Mouse (Mus musculus) liver, embryonic 16.5 days (tissue): Measurements from ENCODE around the gene Hist1h2be. TPM values are rescaled to one million over a fixed set of nuclear protein-coding genes. Genes with fewer than 3 reads are reported as not detected.
A peak's percentile ranks its signal among the peaks of the same experiment; 100 is the strongest.

Experiments
- ATAC-seq: fragments of 200-750 bp; cut with Nextera tagmentation; 2 replicates; pipeline ENCODE4 v1.8.0; 2017; ENCODE audit warnings: low read depth, mild to moderate bottlenecking, moderate number of reproducible peaks, moderate library complexity
- H3K27ac ChIP-seq: fragments of 300-500 bp; sonication (generic); 2 replicates; pipeline ENCODE4 v1.5.1; 2014; ENCODE audit warnings: mild to moderate bottlenecking, low read length
- H3K27me3 ChIP-seq: fragments of 300-500 bp; sonication (generic); 2 replicates; pipeline ENCODE4 v1.6.1; 2014; ENCODE audit warnings: low read depth, low read length, mixed read lengths; ENCODE audit not compliant: control insufficient read depth, insufficient read depth
- H3K36me3 ChIP-seq: fragments of 300-500 bp; sonication (generic); 2 replicates; pipeline ENCODE4 v1.6.1; 2014; ENCODE audit warnings: mild to moderate bottlenecking; ENCODE audit not compliant: control insufficient read depth, insufficient read depth
- H3K4me1 ChIP-seq: fragments of 300-500 bp; sonication (generic); 2 replicates; pipeline ENCODE4 v1.6.1; 2014; ENCODE audit warnings: low read depth, low read length, mixed read lengths; ENCODE audit not compliant: control insufficient read depth
- H3K4me2 ChIP-seq: fragments of 300-500 bp; sonication (generic); 2 replicates; pipeline ENCODE4 v1.6.1; 2014; ENCODE audit warnings: low read depth, low read length, mixed read lengths
- H3K4me3 ChIP-seq: fragments of 300-500 bp; sonication (generic); 2 replicates; pipeline ENCODE4 v1.5.1; 2014; ENCODE audit warnings: low read depth, mild to moderate bottlenecking, low read length
- H3K9ac ChIP-seq: fragments of 300-500 bp; sonication (generic); 2 replicates; pipeline ENCODE4 v1.6.1; 2014; ENCODE audit warnings: low read depth, low read length
- H3K9me3 ChIP-seq: fragments of 300-500 bp; sonication (generic); replicated peaks from 2 replicates; pipeline ENCODE4 v1.6.1; 2016; ENCODE audit warnings: low read length; ENCODE audit not compliant: control insufficient read depth
- WGBS: fragments of 180-500 bp; shearing (Covaris S2); extraction: QIAGEN DNeasy Blood & Tissue Kit; methylation state at CpG from one replicate; pipeline ENCODE4 v1.1.7; 2014; ENCODE audit not compliant: insufficient replicate concordance; 5-methylcytosine and 5-hydroxymethylcytosine counted together
- polyA plus RNA-seq: library from polyadenylated mRNA; unstranded; fragments of >200 nt; fragmentation: Nextera tagmentation; extraction: Ambion mirVana; gene quantifications from 2 replicates; pipeline ENCODE4 v1.2.1, GENCODE M21; 2015

The Hist1h2be gene
- polyA plus RNA-seq, 1 experiment from 2014 or later, result 1.9 TPM

- WGBS, result under 1% methylated on average over 21 of the region's 21 CpGs
- Histone ChIP-seq H3K9ac (peak overlapping the region; percentile 82), H3K4me1 (peaks cover 29% of the 10 kb centered on the region), H3K36me3 (no peaks in the 10 kb centered on the region), H3K4me2 (peak overlapping the region; percentile 69), H3K9me3 (no peaks in the 10 kb centered on the region), H3K27ac (peak overlapping the region; percentile 100), H3K4me3 (peak overlapping the region; percentile 65), H3K27me3 (no peaks in the 10 kb centered on the region)
- peak; percentile 3; the same call in 1 of the 2 replicates for ATAC-seq
These were observed 35.9 kb downstream of the Hist1h2be start for GRCm38 (mm10) chr13:23585029-23585441.

GRCm38 (mm10) chr13:23584331-23584730 lies 36.6 kb downstream of the Hist1h2be start:
- no peaks in the 10 kb centered on the region for H3K27me3 ChIP-seq
- no peaks in the 10 kb centered on the region for H3K36me3 ChIP-seq
- H3K4me1 ChIP-seq, result peaks cover 29% of the 10 kb centered on the region
- peak overlapping the region; percentile 65 for H3K4me3 ChIP-seq
- no peaks in the 10 kb centered on the region for H3K9me3 ChIP-seq
- H3K9ac ChIP-seq, result peak overlapping the region; percentile 82
- peak overlapping the region; percentile 100 for H3K27ac ChIP-seq
- H3K4me2 ChIP-seq, result peak overlapping the region; percentile 69
- no peak for ATAC-seq

GRCm38 (mm10) chr13:23583387-23584068 lies 37.4 kb downstream of the Hist1h2be start:
- no peak for ATAC-seq
- peak overlapping the region; percentile 69 for H3K4me2 ChIP-seq

GRCm38 (mm10) chr13:23582219-23583056 lies 38.5 kb downstream of the Hist1h2be start:
- no peaks in the 10 kb centered on the region for H3K27me3 ChIP-seq
- no peak; the same call in 1 of the 2 replicates for ATAC-seq
- H3K4me2 ChIP-seq, result peak overlapping the region; percentile 69
- peak overlapping the region; percentile 79 for H3K9ac ChIP-seq
- no peaks in the 10 kb centered on the region for H3K36me3 ChIP-seq
- H3K4me1 ChIP-seq, result peaks cover 32% of the 10 kb centered on the region
- H3K27ac ChIP-seq, result peak overlapping the region; percentile 100
- 8% methylated on average over 6 of the region's 6 CpGs for whole genome bisulfite sequencing
- no peaks in the 10 kb centered on the region for H3K9me3 ChIP-seq
- H3K4me3 ChIP-seq, result peak overlapping the region; percentile 69

More at GRCm38 (mm10) chr13:23583387-23584068, 37.4 kb downstream of the Hist1h2be start:
- Histone ChIP-seq H3K36me3 (no peaks in the 10 kb centered on the region), H3K27me3 (no peaks in the 10 kb centered on the region), H3K9ac (peak overlapping the region; percentile 79), H3K4me1 (peaks cover 31% of the 10 kb centered on the region), H3K9me3 (no peaks in the 10 kb centered on the region), H3K4me3 (peak overlapping the region; percentile 69), H3K27ac (peak overlapping the region; percentile 100)

GRCm38 (mm10) chr13:23581408-23582218 lies 39.3 kb downstream of the Hist1h2be start, which contains the start of gene Hist1h4d:
Gene Hist1h4d, plus strand, starts transcription at chr13:23581598.
- Histone ChIP-seq H3K9me3 (no peaks in the 10 kb centered on the region), H3K27me3 (no peaks in the 10 kb centered on the region), H3K4me1 (peaks cover 40% of the 10 kb centered on the region), H3K4me3 (peak within 1 kb of the TSS; percentile 69), H3K36me3 (no peaks in the 10 kb centered on the region), H3K9ac (peak within 1 kb of the TSS; percentile 79), H3K4me2 (peak within 1 kb of the TSS; percentile 69), H3K27ac (peak within 1 kb of the TSS; percentile 100)
- peak; percentile 81 for ATAC-seq
- under 1% methylated on average over 43 of the region's 43 CpGs for WGBS

GRCm38 (mm10) chr13:23577835-23578234 lies 43.1 kb downstream of the Hist1h2be start:
- H3K4me3 ChIP-seq, result peak overlapping the region; percentile 34
- no peaks in the 10 kb centered on the region for H3K9me3 ChIP-seq
- H3K27ac ChIP-seq, result peak overlapping the region; percentile 80
- WGBS, result 63% methylated on average over 1 of the region's 1 CpGs
- H3K4me1 ChIP-seq, result peaks cover 26% of the 10 kb centered on the region
- H3K4me2 ChIP-seq, result peak overlapping the region; percentile 32
- no peak for ATAC-seq
- H3K36me3 ChIP-seq, result no peaks in the 10 kb centered on the region
- peak overlapping the region; percentile 54 for H3K9ac ChIP-seq
- no peaks in the 10 kb centered on the region for H3K27me3 ChIP-seq

GRCm38 (mm10) chr13:23576906-23577639 lies 43.9 kb downstream of the Hist1h2be start:
- H3K4me1 ChIP-seq, result peaks cover 20% of the 10 kb centered on the region
- no peaks in the 10 kb centered on the region for H3K27me3 ChIP-seq
- H3K36me3 ChIP-seq, result no peaks in the 10 kb centered on the region
- no peak for ATAC-seq
- H3K4me3 ChIP-seq, result peak overlapping the region; percentile 64
- H3K4me2 ChIP-seq, result peak overlapping the region; percentile 70
- peak overlapping the region; percentile 77 for H3K9ac ChIP-seq
- H3K27ac ChIP-seq, result peak overlapping the region; percentile 90
- no peaks in the 10 kb centered on the region for H3K9me3 ChIP-seq
- WGBS, result 34% methylated on average over 6 of the region's 6 CpGs

GRCm38 (mm10) chr13:23576351-23576881 lies 44.5 kb downstream of the Hist1h2be start:
- Histone ChIP-seq H3K9ac (peak overlapping the region; percentile 77), H3K36me3 (no peaks in the 10 kb centered on the region), H3K27ac (peak overlapping the region; percentile 90), H3K4me1 (peaks cover 17% of the 10 kb centered on the region), H3K9me3 (no peaks in the 10 kb centered on the region), H3K4me3 (peak overlapping the region; percentile 64), H3K27me3 (no peaks in the 10 kb centered on the region), H3K4me2 (peak overlapping the region; percentile 70)
- no peak for ATAC-seq
- WGBS, result 4% methylated on average over 7 of the region's 7 CpGs
